Mouse (Mus musculus): ENCODE measurements around the gene Dcun1d5. TPM values are rescaled to one million over a fixed set of nuclear protein-coding genes. Genes with fewer than 3 reads are reported as not detected.

The Dcun1d5 gene
- polyA plus RNA-seq, 1 experiment from 2014 or later: 122 TPM

DNA sequence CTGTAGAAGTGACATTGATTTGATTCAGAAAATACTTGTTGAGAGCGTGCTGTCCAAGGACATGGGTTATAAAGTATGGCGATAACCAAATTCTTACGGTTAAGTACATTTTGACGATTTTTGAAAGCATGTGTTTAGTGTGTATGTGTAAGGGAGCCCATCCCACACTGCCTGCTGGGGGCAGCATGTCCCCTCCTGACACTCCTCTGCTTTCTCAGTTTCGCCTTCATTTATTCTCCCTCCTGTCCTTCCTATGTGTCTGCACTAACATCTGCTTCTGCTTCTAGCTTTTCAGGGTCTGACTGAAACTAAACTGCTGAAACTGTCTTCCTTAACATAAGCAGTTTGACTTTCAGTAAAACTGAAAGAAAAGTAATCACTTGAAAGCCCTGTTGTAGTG lies 36.7 kb downstream of the Dcun1d5 start:
- H3K27ac ChIP-seq: no peak overlapping the region
- no peak overlapping the region for H3K9ac ChIP-seq
- H3K4me2 ChIP-seq: no peak overlapping the region
- ATAC-seq (ENCODE audit: borderline replicate concordance, extremely low read depth, low FRiP score, low TSS enrichment): no peak
- H3K4me3 ChIP-seq: no peak overlapping the region
- no peaks in the 10 kb centered on the region for H3K27me3 ChIP-seq
- WGBS: 81% methylated on average over 5 of the region's 5 CpGs
- no peaks in the 10 kb centered on the region for H3K9me3 ChIP-seq
- no peaks in the 10 kb centered on the region for H3K36me3 ChIP-seq
- H3K4me1 ChIP-seq: no peaks in the 10 kb centered on the region

DNA sequence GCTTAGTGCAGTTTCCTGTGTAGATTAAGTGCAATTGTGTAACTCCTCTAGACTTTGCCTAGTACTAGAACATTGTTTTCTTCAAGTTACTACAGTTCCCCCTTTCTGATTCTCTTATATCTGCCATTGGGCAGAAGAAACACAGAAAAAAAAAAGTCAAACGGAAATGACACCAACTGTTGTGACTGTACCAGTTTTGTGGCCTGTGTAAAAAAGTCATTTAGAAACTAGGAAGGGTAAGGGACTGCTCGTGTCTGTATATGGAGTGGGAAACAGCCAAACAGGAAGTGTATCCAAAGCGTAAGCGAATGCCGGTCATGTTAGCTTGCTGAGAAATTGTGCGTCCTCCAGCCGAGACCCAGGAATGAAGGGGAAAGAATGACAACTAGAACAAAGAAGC lies 37.1 kb downstream of the Dcun1d5 start:
- Histone ChIP-seq H3K9ac (no peak overlapping the region), H3K36me3 (no peaks in the 10 kb centered on the region), H3K27me3 (no peaks in the 10 kb centered on the region), H3K27ac (no peak overlapping the region), H3K4me2 (no peak overlapping the region), H3K9me3 (no peaks in the 10 kb centered on the region), H3K4me1 (no peaks in the 10 kb centered on the region), H3K4me3 (no peak overlapping the region)
- no peak for ATAC-seq (ENCODE audit: borderline replicate concordance, extremely low read depth, low FRiP score, low TSS enrichment)
- 71% methylated on average over 7 of the region's 7 CpGs for WGBS

DNA sequence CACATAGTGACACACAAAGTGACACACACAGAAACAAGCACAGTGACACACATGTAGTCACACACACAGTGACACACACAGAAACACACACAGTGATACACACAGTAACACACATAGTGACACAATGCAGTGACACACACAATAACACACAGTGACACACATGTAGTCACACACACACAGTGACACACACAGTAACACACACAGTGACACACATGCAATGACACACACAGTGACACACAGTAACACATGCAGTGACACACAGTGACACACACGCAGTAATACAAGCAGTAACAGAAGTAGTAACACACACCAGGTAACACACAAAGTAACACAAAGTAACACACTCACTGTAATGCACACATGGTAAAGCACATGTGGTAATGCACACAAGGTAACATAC lies 54.3 kb downstream of the Dcun1d5 start:
- H3K9me3 ChIP-seq: no peaks in the 10 kb centered on the region
- no peak overlapping the region for H3K4me2 ChIP-seq
- no peaks in the 10 kb centered on the region for H3K36me3 ChIP-seq
- WGBS: 87% methylated on average over 1 of the region's 1 CpGs
- H3K4me1 ChIP-seq: no peaks in the 10 kb centered on the region
- no peak overlapping the region for H3K4me3 ChIP-seq
- H3K9ac ChIP-seq: no peak overlapping the region
- H3K27ac ChIP-seq: no peak overlapping the region
- no peaks in the 10 kb centered on the region for H3K27me3 ChIP-seq
- no peak for ATAC-seq (ENCODE audit: borderline replicate concordance, extremely low read depth, low FRiP score, low TSS enrichment)

DNA sequence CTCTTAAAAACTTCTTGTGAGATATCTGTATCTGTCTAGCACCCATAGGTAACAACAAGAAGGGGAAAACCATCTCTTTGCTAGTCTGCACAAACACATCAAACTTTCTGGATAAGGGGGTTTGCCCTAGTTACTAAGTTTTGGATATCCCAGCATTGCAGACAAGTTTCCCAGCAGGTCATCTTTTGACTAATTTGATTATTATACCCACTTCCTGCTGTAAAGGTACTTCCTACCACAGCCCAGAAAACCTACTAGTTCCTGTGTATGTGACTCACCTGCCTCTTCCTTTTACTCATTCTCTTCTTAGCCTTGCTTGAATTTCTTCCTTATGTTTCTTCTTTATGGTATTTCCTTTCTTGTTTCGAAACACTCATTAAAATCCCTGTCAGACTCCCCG lies 55.6 kb downstream of the Dcun1d5 start:
- H3K9ac ChIP-seq: no peak overlapping the region

DNA sequence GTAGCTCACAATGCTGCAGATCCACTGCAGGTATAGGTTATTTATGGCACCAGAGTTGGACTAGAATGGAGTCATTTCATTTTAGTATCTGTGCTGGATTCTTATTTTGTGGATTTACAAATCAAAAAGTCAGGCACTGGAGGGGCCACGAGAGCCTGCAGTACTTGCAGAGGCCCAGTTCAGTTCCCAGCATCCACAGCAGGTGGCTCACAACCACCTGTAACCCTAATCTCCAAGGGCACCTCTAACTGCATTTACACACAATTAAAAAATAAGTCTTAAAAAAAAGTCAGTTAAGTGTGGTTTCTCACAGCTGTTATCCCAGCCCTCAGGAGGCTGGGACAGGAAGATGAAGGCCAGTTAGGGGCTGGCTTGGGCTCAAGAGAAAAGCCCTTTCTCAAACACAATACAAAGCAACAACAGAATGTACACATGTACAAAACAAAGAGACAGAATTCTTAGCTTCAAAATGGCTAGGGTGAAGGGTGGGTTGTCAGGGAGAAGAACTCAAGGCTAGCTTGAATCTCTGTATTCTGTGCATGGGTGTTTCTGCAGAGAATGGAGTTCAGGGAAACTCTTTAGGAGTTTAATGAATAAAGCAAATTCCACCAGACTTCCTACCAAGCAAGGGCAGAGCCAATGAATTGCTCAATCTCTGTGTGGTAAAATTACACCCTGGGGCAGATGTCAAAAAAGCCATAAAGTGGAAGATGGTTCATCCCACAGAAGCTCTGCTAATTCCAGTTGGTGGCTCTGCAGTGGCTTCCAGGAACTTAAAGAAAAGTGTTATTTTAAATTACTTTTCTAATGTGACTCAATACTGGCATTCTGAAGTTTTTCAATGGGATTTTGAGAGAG lies 68.7 kb downstream of the Dcun1d5 start:
- Histone ChIP-seq H3K9ac (no peak overlapping the region), H3K9me3 (no peaks in the 10 kb centered on the region), H3K4me3 (no peak overlapping the region), H3K4me1 (no peaks in the 10 kb centered on the region), H3K36me3 (no peaks in the 10 kb centered on the region), H3K27ac (no peak overlapping the region), H3K4me2 (no peak overlapping the region), H3K27me3 (no peaks in the 10 kb centered on the region)
- 54% methylated on average over 1 of the region's 1 CpGs for WGBS
- no peak for ATAC-seq (ENCODE audit: borderline replicate concordance, extremely low read depth, low FRiP score, low TSS enrichment)

More for the DNA sequence above, 55.6 kb downstream of the Dcun1d5 start:
- Histone ChIP-seq H3K4me2 (no peak overlapping the region), H3K27ac (no peak overlapping the region), H3K9me3 (no peaks in the 10 kb centered on the region), H3K4me3 (no peak overlapping the region), H3K4me1 (no peaks in the 10 kb centered on the region), H3K27me3 (no peaks in the 10 kb centered on the region), H3K36me3 (no peaks in the 10 kb centered on the region)
- ATAC-seq (ENCODE audit: borderline replicate concordance, extremely low read depth, low FRiP score, low TSS enrichment): no peak
- WGBS: 75% methylated on average over 2 of the region's 2 CpGs

Other genes with a start within 250 kb of the Dcun1d5 start
- 13.2 and 14.3 TPM in 2 replicates for gene Dync2h1, start 74 bp upstream of the Dcun1d5 start, polyA plus RNA-seq (2015; fragmentation: Nextera tagmentation; extraction: Ambion mirVana)
- gene Mmp13, start 88.0 kb downstream of the Dcun1d5 start, polyA plus RNA-seq (2015; fragmentation: Nextera tagmentation; extraction: Ambion mirVana): 0.12 TPM in 1 of 2 replicates, not detected in the other
- 0.18 and 0.19 TPM in 2 replicates for gene Mmp12, start 159.9 kb downstream of the Dcun1d5 start, polyA plus RNA-seq (2015; fragmentation: Nextera tagmentation; extraction: Ambion mirVana)
- gene Mmp1b, start 203.5 kb downstream of the Dcun1d5 start, polyA plus RNA-seq (2015; fragmentation: Nextera tagmentation; extraction: Ambion mirVana): not detected in 2 replicates